Mouse (Mus musculus) midbrain, embryonic 12.5 days (tissue): ENCODE measurements around the gene Frmd4a. TPM values are rescaled to one million over a fixed set of nuclear protein-coding genes. Genes with fewer than 3 reads are reported as not detected.
A peak's percentile ranks its signal among the peaks of the same experiment; 100 is the strongest.

Experiments
- ATAC-seq: fragments of 200-750 bp; cut with Nextera tagmentation; 2 replicates; pipeline ENCODE4 v1.8.0; 2017; ENCODE audit warnings: low read depth, moderate TSS enrichment, moderate library complexity; ENCODE audit not compliant: low FRiP score
- H3K27ac ChIP-seq: fragments of 300-500 bp; sonication (generic); replicated peaks from 2 replicates; pipeline ENCODE4 v1.5.1; 2016; ENCODE audit warnings: mild to moderate bottlenecking
- H3K27me3 ChIP-seq: fragments of 300-500 bp; sonication (generic); 2 replicates; pipeline ENCODE4 v1.6.1; 2016; ENCODE audit warnings: mild to moderate bottlenecking
- H3K36me3 ChIP-seq: fragments of 300-500 bp; sonication (generic); 2 replicates; pipeline ENCODE4 v1.6.1; 2016
- H3K4me1 ChIP-seq: fragments of 300-500 bp; sonication (generic); 2 replicates; pipeline ENCODE4 v1.6.1; 2016
- H3K4me2 ChIP-seq: fragments of 300-500 bp; sonication (generic); replicated peaks from 2 replicates; pipeline ENCODE4 v1.6.1; 2016; ENCODE audit warnings: mild to moderate bottlenecking, moderate library complexity
- H3K4me3 ChIP-seq: fragments of 300-500 bp; sonication (generic); 2 replicates; pipeline ENCODE4 v1.5.1; 2016; ENCODE audit warnings: mild to moderate bottlenecking
- H3K9ac ChIP-seq: fragments of 300-500 bp; sonication (generic); replicated peaks from 2 replicates; pipeline ENCODE4 v1.6.1; 2016; ENCODE audit warnings: mild to moderate bottlenecking, moderate library complexity
- H3K9me3 ChIP-seq: fragments of 300-500 bp; sonication (generic); 2 replicates; pipeline ENCODE4 v1.6.1; 2016; ENCODE audit warnings: mild to moderate bottlenecking
- WGBS: fragments of 180-500 bp; shearing (Covaris S2); methylation state at CpG from one replicate; pipeline ENCODE4 v1.1.7; 2016; 5-methylcytosine and 5-hydroxymethylcytosine counted together
- polyA plus RNA-seq: library from polyadenylated mRNA; unstranded; fragments of >200 nt; fragmentation: Nextera tagmentation; extraction: Ambion mirVana; gene quantifications from 2 replicates; pipeline ENCODE4 v1.2.1, GENCODE M21; 2016

Gene Frmd4a
- polyA plus RNA-seq, 1 experiment from 2014 or later, result 56.3 TPM

- no peak overlapping the region for H3K4me2 ChIP-seq
- H3K27me3 ChIP-seq, result no peaks in the 10 kb centered on the region
- peaks cover 45% of the 10 kb centered on the region for H3K4me1 ChIP-seq
- H3K9ac ChIP-seq, result no peak overlapping the region
- WGBS, result 59% methylated on average over 10 of the region's 10 CpGs
- ATAC-seq, result no peak
- no peak overlapping the region for H3K4me3 ChIP-seq
- H3K36me3 ChIP-seq, result no peaks in the 10 kb centered on the region
- no peaks in the 10 kb centered on the region for H3K9me3 ChIP-seq
- H3K27ac ChIP-seq, result no peak overlapping the region
These were observed 279.4 kb downstream of the Frmd4a start for GRCm38 (mm10) chr2:4296881-4297280.

- Histone ChIP-seq H3K4me3 (no peak overlapping the region), H3K4me1 (peaks cover 45% of the 10 kb centered on the region), H3K36me3 (no peaks in the 10 kb centered on the region), H3K9me3 (no peaks in the 10 kb centered on the region), H3K4me2 (peak overlapping the region; percentile 41), H3K27me3 (no peaks in the 10 kb centered on the region), H3K27ac (peak overlapping the region; percentile 17), H3K9ac (no peak overlapping the region; the same call in 1 of the 2 replicates)
- WGBS, result 12% methylated on average over 19 of the region's 19 CpGs
- ATAC-seq, result peak; percentile 82
These were observed 281.1 kb downstream of the Frmd4a start for GRCm38 (mm10) chr2:4298325-4299215.

- no peaks in the 10 kb centered on the region for H3K27me3 ChIP-seq
- H3K27ac ChIP-seq, result no peak overlapping the region
- H3K9me3 ChIP-seq, result no peaks in the 10 kb centered on the region
- no peak overlapping the region for H3K4me2 ChIP-seq
- no peak for ATAC-seq
- H3K36me3 ChIP-seq, result no peaks in the 10 kb centered on the region
- no peak overlapping the region for H3K4me3 ChIP-seq
- WGBS, result 70% methylated on average over 12 of the region's 12 CpGs
- no peak overlapping the region for H3K9ac ChIP-seq
- peaks cover 45% of the 10 kb centered on the region for H3K4me1 ChIP-seq
These were observed 282.1 kb downstream of the Frmd4a start for GRCm38 (mm10) chr2:4299593-4299992.

- Histone ChIP-seq H3K4me2 (peak overlapping the region; percentile 33), H3K9ac (no peak overlapping the region), H3K27me3 (no peaks in the 10 kb centered on the region), H3K4me1 (peaks cover 45% of the 10 kb centered on the region), H3K9me3 (no peaks in the 10 kb centered on the region), H3K27ac (peak overlapping the region; percentile 71), H3K36me3 (no peaks in the 10 kb centered on the region), H3K4me3 (peak overlapping the region; percentile 22)
- 50% methylated on average over 13 of the region's 13 CpGs for WGBS
- ATAC-seq, result no peak
These were observed 282.9 kb downstream of the Frmd4a start for GRCm38 (mm10) chr2:4300383-4300811.

GRCm38 (mm10) chr2:4300816-4301215 is 283.3 kb downstream of the Frmd4a start:
- no peaks in the 10 kb centered on the region for H3K9me3 ChIP-seq
- no peaks in the 10 kb centered on the region for H3K27me3 ChIP-seq
- H3K27ac ChIP-seq, result peak overlapping the region; percentile 71
- H3K9ac ChIP-seq, result no peak overlapping the region
- whole genome bisulfite sequencing, result 50% methylated on average over 8 of the region's 8 CpGs
- peak overlapping the region; percentile 22 for H3K4me3 ChIP-seq
- peaks cover 45% of the 10 kb centered on the region for H3K4me1 ChIP-seq
- peak overlapping the region; percentile 33 for H3K4me2 ChIP-seq
- H3K36me3 ChIP-seq, result no peaks in the 10 kb centered on the region
- ATAC-seq, result no peak

GRCm38 (mm10) chr2:4301256-4301655 is 283.7 kb downstream of the Frmd4a start:
- H3K27me3 ChIP-seq, result no peaks in the 10 kb centered on the region
- peaks cover 45% of the 10 kb centered on the region for H3K4me1 ChIP-seq
- H3K9me3 ChIP-seq, result no peaks in the 10 kb centered on the region
- peak overlapping the region; percentile 52 for H3K27ac ChIP-seq
- H3K36me3 ChIP-seq, result no peaks in the 10 kb centered on the region
- 23% methylated on average over 5 of the region's 6 CpGs for WGBS
- ATAC-seq, result no peak
- peak overlapping the region; percentile 33; the same call in 1 of the 2 replicates for H3K4me2 ChIP-seq
- H3K9ac ChIP-seq, result no peak overlapping the region
- peak overlapping the region; percentile 22; the same call in 1 of the 2 replicates for H3K4me3 ChIP-seq

- no peak overlapping the region for H3K9ac ChIP-seq
- no peaks in the 10 kb centered on the region for H3K27me3 ChIP-seq
- peak overlapping the region; percentile 52 for H3K27ac ChIP-seq
- ATAC-seq, result no peak
- no peaks in the 10 kb centered on the region for H3K9me3 ChIP-seq
- H3K36me3 ChIP-seq, result no peaks in the 10 kb centered on the region
- peak overlapping the region; percentile 33; the same call in 1 of the 2 replicates for H3K4me2 ChIP-seq
- H3K4me3 ChIP-seq, result no peak overlapping the region
- 58% methylated on average over 7 of the region's 7 CpGs for WGBS
- peaks cover 45% of the 10 kb centered on the region for H3K4me1 ChIP-seq
These were observed 284.2 kb downstream of the Frmd4a start for GRCm38 (mm10) chr2:4301692-4302091.

GRCm38 (mm10) chr2:4302119-4302518 is 284.6 kb downstream of the Frmd4a start:
- H3K36me3 ChIP-seq, result no peaks in the 10 kb centered on the region
- WGBS, result 86% methylated on average over 3 of the region's 3 CpGs
- no peak overlapping the region for H3K27ac ChIP-seq
- H3K27me3 ChIP-seq, result no peaks in the 10 kb centered on the region
- H3K9me3 ChIP-seq, result no peaks in the 10 kb centered on the region
- no peak overlapping the region for H3K4me3 ChIP-seq
- ATAC-seq, result no peak
- H3K4me2 ChIP-seq, result no peak overlapping the region
- H3K4me1 ChIP-seq, result peaks cover 44% of the 10 kb centered on the region
- H3K9ac ChIP-seq, result no peak overlapping the region

GRCm38 (mm10) chr2:4307076-4307475 is 289.6 kb downstream of the Frmd4a start:
- H3K9me3 ChIP-seq, result no peaks in the 10 kb centered on the region
- H3K27ac ChIP-seq, result no peak overlapping the region
- ATAC-seq, result no peak
- H3K4me2 ChIP-seq, result no peak overlapping the region
- H3K4me1 ChIP-seq, result peaks cover 3% of the 10 kb centered on the region; the same call in 1 of the 2 replicates
- no peak overlapping the region for H3K4me3 ChIP-seq
- WGBS, result 79% methylated on average over 6 of the region's 6 CpGs
- H3K9ac ChIP-seq, result no peak overlapping the region
- no peaks in the 10 kb centered on the region for H3K36me3 ChIP-seq
- no peaks in the 10 kb centered on the region for H3K27me3 ChIP-seq

GRCm38 (mm10) chr2:4314545-4314944 is 297.0 kb downstream of the Frmd4a start:
- WGBS, result 69% methylated on average over 5 of the region's 5 CpGs
- ATAC-seq, result no peak

GRCm38 (mm10) chr2:4316589-4316988 is 299.1 kb downstream of the Frmd4a start:
- Histone ChIP-seq H3K4me1 (0 out of 2 replicates have a peak, but pooled peaks cover 4% of the 10 kb centered on the region), H3K36me3 (no peaks in the 10 kb centered on the region), H3K27me3 (no peaks in the 10 kb centered on the region; the same call in 1 of the 2 replicates), H3K27ac (no peak overlapping the region), H3K4me2 (no peak overlapping the region), H3K9ac (no peak overlapping the region), H3K4me3 (no peak overlapping the region), H3K9me3 (no peaks in the 10 kb centered on the region)
- no peak for ATAC-seq
- WGBS, result 91% methylated on average over 2 of the region's 2 CpGs

More at GRCm38 (mm10) chr2:4314545-4314944, 297.0 kb downstream of the Frmd4a start:
- Histone ChIP-seq H3K27me3 (no peaks in the 10 kb centered on the region; the same call in 1 of the 2 replicates), H3K27ac (no peak overlapping the region), H3K36me3 (no peaks in the 10 kb centered on the region), H3K9me3 (no peaks in the 10 kb centered on the region), H3K4me1 (0 out of 2 replicates have a peak, but pooled peaks cover 4% of the 10 kb centered on the region), H3K4me3 (no peak overlapping the region), H3K4me2 (no peak overlapping the region), H3K9ac (no peak overlapping the region)

GRCm38 (mm10) chr2:4318134-4318533 is 300.6 kb downstream of the Frmd4a start:
- no peak overlapping the region for H3K4me3 ChIP-seq
- H3K27ac ChIP-seq, result no peak overlapping the region
- H3K27me3 ChIP-seq, result no peaks in the 10 kb centered on the region; the same call in 1 of the 2 replicates
- H3K4me2 ChIP-seq, result no peak overlapping the region
- H3K9me3 ChIP-seq, result no peaks in the 10 kb centered on the region
- no peak for ATAC-seq
- H3K4me1 ChIP-seq, result 0 out of 2 replicates have a peak, but pooled peaks cover 4% of the 10 kb centered on the region
- H3K9ac ChIP-seq, result no peak overlapping the region
- H3K36me3 ChIP-seq, result no peaks in the 10 kb centered on the region
- WGBS, result 87% methylated on average over 4 of the region's 4 CpGs
